Mouse (Mus musculus) MEL (cell line): Measurements from ENCODE around the gene Jmjd1c. TPM values are rescaled to one million over a fixed set of nuclear protein-coding genes. Genes with fewer than 3 reads are reported as not detected.

ENCODE experiments used
- DNase-seq: peaks from one replicate; pipeline ENCODE4 v3.0.0; 2011; ENCODE audit warnings: low read depth, low spot score
- H3K27ac ChIP-seq: 2 replicates; pipeline ENCODE4 v1.5.1; 2012; ENCODE audit warnings: low read depth, mild to moderate bottlenecking, control low read depth, low read length, moderate library complexity; ENCODE audit not compliant: control insufficient read depth
- H3K27me3 ChIP-seq, 2 experiments: fragments of 150-350 bp in 1 of 2; sonication (generic) in 1 of 2; 2 replicates each; pipeline ENCODE4 v1.6.1; 2012; ENCODE audit warnings: low read length in 2 of 2, mild to moderate bottlenecking in 2 of 2, improper control_type of control experiment in 1 of 2, moderate library complexity in 1 of 2; ENCODE audit not compliant: insufficient read depth in 2 of 2, control insufficient read depth in 1 of 2
- H3K36me3 ChIP-seq, 2 experiments: 2 replicates each; pipeline ENCODE4 v1.6.1; 2012 to 2014; ENCODE audit warnings: low read length in 2 of 2, improper control_type of control experiment in 1 of 2, inconsistent platforms in 1 of 2, mild to moderate bottlenecking in 1 of 2; ENCODE audit not compliant: insufficient read depth in 2 of 2, control insufficient read depth in 1 of 2
- H3K4me1 ChIP-seq, 2 experiments: fragments of 150-350 bp in 1 of 2; sonication (generic) in 1 of 2; 2 replicates each; pipeline ENCODE4 v1.6.1; 2012; ENCODE audit warnings: low read length in 2 of 2, improper control_type of control experiment in 1 of 2, mild to moderate bottlenecking in 1 of 2; ENCODE audit not compliant: insufficient read depth in 2 of 2, control insufficient read depth in 1 of 2
- H3K4me3 ChIP-seq, 2 experiments: fragments of 150-350 bp in 1 of 2; sonication (generic) in 1 of 2; 2 replicates each; pipeline ENCODE4 v1.5.1; 2012; ENCODE audit warnings: low read depth in 2 of 2, low read length in 2 of 2, mild to moderate bottlenecking in 2 of 2, moderate library complexity in 2 of 2, control low read depth in 1 of 2, improper control_type of control experiment in 1 of 2; ENCODE audit not compliant: control insufficient read depth in 1 of 2, insufficient read depth in 1 of 2
- H3K79me2 ChIP-seq: 2 replicates; pipeline ENCODE4 v1.6.1; 2012; ENCODE audit warnings: mild to moderate bottlenecking, low read length, moderate library complexity; ENCODE audit not compliant: control insufficient read depth, poor library complexity, insufficient read depth
- H3K9ac ChIP-seq: 2 replicates; pipeline ENCODE4 v1.6.1; 2012; ENCODE audit warnings: low read depth, mild to moderate bottlenecking, control low read depth, low read length, moderate library complexity; ENCODE audit not compliant: control insufficient read depth, poor library complexity, severe bottlenecking
- H3K9me3 ChIP-seq: fragments of 150-350 bp; sonication (generic); replicated peaks from 2 replicates; pipeline ENCODE4 v1.6.1; 2012; ENCODE audit warnings: mild to moderate bottlenecking, low read length, improper control_type of control experiment, moderate library complexity; ENCODE audit not compliant: insufficient read depth
- BHLHE40 ChIP-seq: IDR thresholded peaks from 2 replicates; pipeline ENCODE4 v1.6.1; 2012; ENCODE audit warnings: low read depth, mild to moderate bottlenecking, inconsistent platforms, low read length, improper control_type of control experiment, borderline replicate concordance
- CHD2 ChIP-seq: IDR thresholded peaks from 2 replicates; pipeline ENCODE4 v1.6.1; 2011; ENCODE audit warnings: low read length, improper control_type of control experiment
- CTCF ChIP-seq, 3 experiments: IDR thresholded peaks in 2 of 3; conservative IDR thresholded peaks in 1 of 3; 2 replicates each; pipeline ENCODE4 v1.5.1; 2011 to 2012; ENCODE audit warnings: low read length in 3 of 3, low read depth in 2 of 3, mild to moderate bottlenecking in 2 of 3, improper control_type of control experiment in 1 of 3, inconsistent platforms in 1 of 3, mixed read lengths in 1 of 3, moderate library complexity in 1 of 3; ENCODE audit not compliant: control insufficient read depth in 1 of 3, insufficient read depth in 1 of 3, poor library complexity in 1 of 3, severe bottlenecking in 1 of 3
- E2F4 ChIP-seq: IDR thresholded peaks from 2 replicates; pipeline ENCODE4 v1.6.1; 2011; ENCODE audit warnings: low read depth, low read length, improper control_type of control experiment, borderline replicate concordance
- GABPA ChIP-seq: IDR thresholded peaks from 2 replicates; pipeline ENCODE4 v1.6.1; 2012; ENCODE audit warnings: low read depth, mild to moderate bottlenecking, inconsistent platforms, low read length, improper control_type of control experiment, moderate library complexity
- KAT2A ChIP-seq: conservative IDR thresholded peaks from 2 replicates; pipeline ENCODE4 v1.6.1; 2012; ENCODE audit warnings: low read depth, low read length, improper control_type of control experiment, inconsistent platforms
- MAFK ChIP-seq: IDR thresholded peaks from 2 replicates; pipeline ENCODE4 v1.6.1; 2011; ENCODE audit warnings: low read depth, mild to moderate bottlenecking, low read length, improper control_type of control experiment, borderline replicate concordance
- MAX ChIP-seq: IDR thresholded peaks from 2 replicates; pipeline ENCODE4 v1.6.1; 2011; ENCODE audit warnings: low read length, improper control_type of control experiment
- MEF2A ChIP-seq: IDR thresholded peaks from 2 replicates; pipeline ENCODE4 v1.6.1; 2014; ENCODE audit warnings: low read depth, mild to moderate bottlenecking, inconsistent platforms, low read length, improper control_type of control experiment; ENCODE audit not compliant: poor library complexity, insufficient replicate concordance, severe bottlenecking; ENCODE audit errors: extremely low read depth
- MXI1 ChIP-seq: IDR thresholded peaks from 2 replicates; pipeline ENCODE4 v1.6.1; 2011; ENCODE audit warnings: mild to moderate bottlenecking, low read depth, low read length, improper control_type of control experiment
- MYB ChIP-seq: IDR thresholded peaks from 2 replicates; pipeline ENCODE4 v1.6.1; 2011; ENCODE audit warnings: mild to moderate bottlenecking, low read depth, low read length, improper control_type of control experiment
- NELFE ChIP-seq: IDR thresholded peaks from 2 replicates; pipeline ENCODE4 v1.6.1; 2011; ENCODE audit warnings: low read depth, low read length, improper control_type of control experiment
- NRF1 ChIP-seq: IDR thresholded peaks from 2 replicates; pipeline ENCODE4 v1.6.1; 2014; ENCODE audit warnings: low read depth, mild to moderate bottlenecking, inconsistent platforms, low read length, improper control_type of control experiment, moderate library complexity; ENCODE audit not compliant: poor library complexity, insufficient read depth, severe bottlenecking
- POLR2AphosphoS2 ChIP-seq: IDR thresholded peaks from 2 replicates; pipeline ENCODE4 v1.6.1; 2011; ENCODE audit warnings: low read length, improper control_type of control experiment
- POLR2AphosphoS5 ChIP-seq: IDR thresholded peaks from 2 replicates; pipeline ENCODE4 v1.6.1; 2012; ENCODE audit warnings: low read depth, borderline replicate concordance, mild to moderate bottlenecking, inconsistent platforms, low read length, moderate library complexity, mixed read lengths
- RAD21 ChIP-seq: IDR thresholded peaks from 2 replicates; pipeline ENCODE4 v1.6.1; 2011; ENCODE audit warnings: mild to moderate bottlenecking, low read depth, low read length, improper control_type of control experiment
- SMC3 ChIP-seq: IDR thresholded peaks from 2 replicates; pipeline ENCODE4 v1.6.1; 2011; ENCODE audit warnings: low read depth, low read length, improper control_type of control experiment
- TAL1 ChIP-seq: IDR thresholded peaks from 2 replicates; pipeline ENCODE4 v1.6.1; 2012; ENCODE audit warnings: mild to moderate bottlenecking, inconsistent platforms, low read length, moderate library complexity, mixed read lengths
- TBP ChIP-seq: IDR thresholded peaks from 2 replicates; pipeline ENCODE4 v1.8.0; 2011; ENCODE audit warnings: low read depth, low read length, improper control_type of control experiment
- TCF12 ChIP-seq: IDR thresholded peaks from 2 replicates; pipeline ENCODE4 v1.6.1; 2014; ENCODE audit warnings: low read depth, mild to moderate bottlenecking, inconsistent platforms, low read length, improper control_type of control experiment, moderate library complexity
- USF2 ChIP-seq, 2 experiments: IDR thresholded peaks; 2 replicates each; pipeline ENCODE4 v1.6.1; 2011 to 2012; ENCODE audit warnings: improper control_type of control experiment in 2 of 2, low read length in 2 of 2, borderline replicate concordance in 1 of 2, inconsistent platforms in 1 of 2, low read depth in 1 of 2, mild to moderate bottlenecking in 1 of 2; ENCODE audit not compliant: insufficient read depth in 1 of 2
- ZC3H11A ChIP-seq: IDR thresholded peaks from 2 replicates; pipeline ENCODE4 v1.6.1; 2012; ENCODE audit warnings: low read depth, mild to moderate bottlenecking, inconsistent platforms, low read length, improper control_type of control experiment
- ZKSCAN1 ChIP-seq: IDR thresholded peaks from 2 replicates; pipeline ENCODE4 v1.6.1; 2012; ENCODE audit warnings: low read depth, mild to moderate bottlenecking, inconsistent platforms, low read length, improper control_type of control experiment, moderate library complexity
- ZMIZ1 ChIP-seq: IDR thresholded peaks from 2 replicates; pipeline ENCODE4 v1.6.1; 2012; ENCODE audit warnings: low read depth, mild to moderate bottlenecking, inconsistent platforms, low read length, improper control_type of control experiment, moderate library complexity
- ZNF384 ChIP-seq: IDR thresholded peaks from 2 replicates; pipeline ENCODE4 v1.6.1; 2012; ENCODE audit warnings: low read depth, mild to moderate bottlenecking, inconsistent platforms, low read length, improper control_type of control experiment
- polyA plus RNA-seq, 2 experiments: library from polyadenylated mRNA; stranded (reverse) in 1 of 2; unstranded in 1 of 2; fragments of >175 nt in 1 of 2; fragments of >200 nt in 1 of 2; gene quantifications; 2 replicates each; pipeline versions ENCODE4 v1.2.1 to v1.2.4; 2012; ENCODE audit warnings: low replicate concordance in 2 of 2, low read depth in 1 of 2; ENCODE audit not compliant: insufficient read length in 2 of 2, insufficient read depth in 1 of 2, missing spikeins in 1 of 2
- total RNA-seq: library from RNA; depleted of rRNA; stranded (reverse); fragments of 300-350 nt; gene quantifications from 2 replicates; pipeline ENCODE4 v1.2.3, GENCODE M21; 2012

Jmjd1c gene
- total and polyA plus RNA-seq, 3 experiments: 10.6 to 62.3 (median 15.2) TPM

- H3K27ac ChIP-seq: no peak overlapping the region
- H3K27me3 ChIP-seq: peaks cover 5 to 18% of the 10 kb centered on the region in 2 experiments
- H3K4me1 ChIP-seq: no peaks in the 10 kb centered on the region
- H3K9ac ChIP-seq: no peak overlapping the region
- TF ChIP-seq SMC3: no peak
- TF ChIP-seq RAD21: no peak
- no peak for TF ChIP-seq TCF12
- TF ChIP-seq ZNF384: no peak
- TF ChIP-seq KAT2A: no peak
- no peak for TF ChIP-seq ZC3H11A
- TF ChIP-seq USF2 (IDR thresholded peaks at IDR 0.05; ENCODE audit: borderline replicate concordance in 1 of 2, insufficient read depth in 1 of 2, low read depth in 1 of 2, low read length in 2 of 2): no peak
- TF ChIP-seq MYB: no peak
- TF ChIP-seq CTCF (IDR thresholded peaks at IDR 0.05 in 2 of 3, conservative IDR thresholded peaks at IDR 0.05 in 1 of 3; ENCODE audit: control insufficient read depth in 1 of 3, insufficient read depth in 1 of 3, low read depth in 2 of 3, low read length in 3 of 3, poor library complexity in 1 of 3, severe bottlenecking in 1 of 3): no peak
- no peak for TF ChIP-seq GABPA
- TF ChIP-seq MAFK: no peak
- no peak for DNase-seq
- no peaks in the 10 kb centered on the region for H3K79me2 ChIP-seq
- H3K9me3 ChIP-seq: no peaks in the 10 kb centered on the region
- H3K4me3 ChIP-seq: no peak overlapping the region
- no peaks in the 10 kb centered on the region for H3K36me3 ChIP-seq
Observed at GRCm38 (mm10) chr10:67137437-67137836, 41.5 kb downstream of the Jmjd1c start.

GRCm38 (mm10) chr10:67143661-67144060 is 47.7 kb downstream of the Jmjd1c start:
- H3K4me3 ChIP-seq: no peak overlapping the region
- H3K9ac ChIP-seq: no peak overlapping the region
- H3K4me1 ChIP-seq: no peaks in the 10 kb centered on the region
- no peak overlapping the region for H3K27ac ChIP-seq
- H3K36me3 ChIP-seq: no peaks in the 10 kb centered on the region
- H3K9me3 ChIP-seq: no peaks in the 10 kb centered on the region
- no peak for DNase-seq
- H3K79me2 ChIP-seq: no peaks in the 10 kb centered on the region
- H3K27me3 ChIP-seq: peaks cover 4 to 13% of the 10 kb centered on the region in 2 experiments
- no peak for TF ChIP-seq TAL1
- TF ChIP-seq KAT2A: no peak

- Histone ChIP-seq H3K4me3 (no peak overlapping the region), H3K9me3 (no peaks in the 10 kb centered on the region), H3K27ac (no peak overlapping the region), H3K4me1 (no peaks in the 10 kb centered on the region), H3K27me3 (peaks cover 3 to 10% of the 10 kb centered on the region in 2 experiments), H3K9ac (no peak overlapping the region), H3K36me3 (no peaks in the 10 kb centered on the region), H3K79me2 (no peaks in the 10 kb centered on the region)
- no peak for DNase-seq
- no peak for TF ChIP-seq CHD2
- no peak for TF ChIP-seq TBP
- no peak for TF ChIP-seq POLR2AphosphoS2
- no peak for TF ChIP-seq ZC3H11A
- TF ChIP-seq NRF1: no peak
- TF ChIP-seq ZMIZ1: no peak
- no peak for TF ChIP-seq CTCF (IDR thresholded peaks at IDR 0.05 in 2 of 3, conservative IDR thresholded peaks at IDR 0.05 in 1 of 3; ENCODE audit: control insufficient read depth in 1 of 3, insufficient read depth in 1 of 3, low read depth in 2 of 3, low read length in 3 of 3, poor library complexity in 1 of 3, severe bottlenecking in 1 of 3)
- TF ChIP-seq USF2 (IDR thresholded peaks at IDR 0.05; ENCODE audit: borderline replicate concordance in 1 of 2, insufficient read depth in 1 of 2, low read depth in 1 of 2, low read length in 2 of 2): no peak
- no peak for TF ChIP-seq MAX
- no peak for TF ChIP-seq MYB
- no peak for TF ChIP-seq E2F4
- TF ChIP-seq ZKSCAN1: no peak
- no peak for TF ChIP-seq SMC3
- TF ChIP-seq NELFE: no peak
- no peak for TF ChIP-seq MEF2A
- no peak for TF ChIP-seq MXI1
- no peak for TF ChIP-seq POLR2AphosphoS5
- TF ChIP-seq BHLHE40: no peak
Observed at GRCm38 (mm10) chr10:67144269-67144668, 48.3 kb downstream of the Jmjd1c start.
